Mouse (Mus musculus): ENCODE results near the gene Gm13762. TPM values are rescaled to one million over a fixed set of nuclear protein-coding genes. Genes with fewer than 3 reads are reported as not detected.

The Gm13762 gene
- total and polyA plus RNA-seq, 3 experiments: not detected

GRCm38 (mm10) chr2:88953669-88954068 is 26.4 kb downstream of the Gm13762 start, which contains the start of gene Olfr1212:
TSS of gene Olfr1212 (plus strand) at chr2:88953969.
- no peaks in the 10 kb centered on the region for H3K4me1 ChIP-seq (ENCODE audit: control insufficient read depth in 1 of 2, insufficient read depth in 2 of 2, low read length in 2 of 2)

GRCm38 (mm10) chr2:88938011-88938410 is 42.1 kb downstream of the Gm13762 start, which contains the start of gene Olfr1211:
TSS of gene Olfr1211 (minus strand) at chr2:88938111.
- no peak within 1 kb of the TSS for H3K4me3 ChIP-seq (ENCODE audit: control insufficient read depth in 1 of 2, insufficient read depth in 1 of 2, low read depth in 2 of 2, low read length in 2 of 2)
- H3K9me3 ChIP-seq (replicated peaks; ENCODE audit: insufficient read depth, low read length): no peaks in the 10 kb centered on the region
- H3K4me1 ChIP-seq (ENCODE audit: control insufficient read depth in 1 of 2, insufficient read depth in 2 of 2, low read length in 2 of 2): no peaks in the 10 kb centered on the region
- no peak within 1 kb of the TSS for H3K27ac ChIP-seq (ENCODE audit: control insufficient read depth, low read depth, low read length)
- no peaks in the 10 kb centered on the region for H3K27me3 ChIP-seq (ENCODE audit: control insufficient read depth in 1 of 2, insufficient read depth in 2 of 2, low read length in 2 of 2)
- H3K36me3 ChIP-seq (ENCODE audit: control insufficient read depth in 1 of 2, insufficient read depth in 2 of 2, low read length in 2 of 2): no peaks in the 10 kb centered on the region
- DNase-seq (ENCODE audit: low read depth, low spot score): no peak
- H3K79me2 ChIP-seq (ENCODE audit: control insufficient read depth, insufficient read depth, low read length, poor library complexity): no peaks in the 10 kb centered on the region
- H3K9ac ChIP-seq (ENCODE audit: control insufficient read depth, low read depth, low read length, poor library complexity, severe bottlenecking): no peak within 1 kb of the TSS
- TF ChIP-seq EP300 (IDR thresholded peaks at IDR 0.05; ENCODE audit: low read depth in 1 of 2, low read length in 2 of 2) (no peak), USF2 (IDR thresholded peaks at IDR 0.05; ENCODE audit: borderline replicate concordance in 1 of 2, insufficient read depth in 1 of 2, low read depth in 1 of 2, low read length in 2 of 2) (no peak), CTCF (IDR thresholded peaks at IDR 0.05 in 2 of 3, conservative IDR thresholded peaks at IDR 0.05 in 1 of 3; ENCODE audit: control insufficient read depth in 1 of 3, insufficient read depth in 1 of 3, low read depth in 2 of 3, low read length in 3 of 3, poor library complexity in 1 of 3, severe bottlenecking in 1 of 3) (no peak), MEF2A (IDR thresholded peaks at IDR 0.05; ENCODE audit: extremely low read depth, insufficient replicate concordance, low read depth, low read length, poor library complexity, severe bottlenecking) (no peak), MXI1 (IDR thresholded peaks at IDR 0.05; ENCODE audit: low read depth, low read length) (no peak), MYB (IDR thresholded peaks at IDR 0.05; ENCODE audit: low read depth, low read length) (no peak), TBP (IDR thresholded peaks at IDR 0.05; ENCODE audit: low read depth, low read length) (no peak), SMC3 (IDR thresholded peaks at IDR 0.05; ENCODE audit: low read depth, low read length) (no peak), MYC (IDR thresholded peaks at IDR 0.05; ENCODE audit: low read depth, low read length) (no peak), UBTF (IDR thresholded peaks at IDR 0.05; ENCODE audit: borderline replicate concordance, insufficient read depth, low read depth, low read length) (no peak), USF1 (IDR thresholded peaks at IDR 0.05; ENCODE audit: low read depth, low read length) (no peak), BHLHE40 (IDR thresholded peaks at IDR 0.05; ENCODE audit: borderline replicate concordance, low read depth, low read length) (no peak), NELFE (IDR thresholded peaks at IDR 0.05; ENCODE audit: low read depth, low read length) (no peak)

More at GRCm38 (mm10) chr2:88953669-88954068, 26.4 kb downstream of the Gm13762 start, which contains the start of gene Olfr1212:
- Histone ChIP-seq H3K9ac (ENCODE audit: control insufficient read depth, low read depth, low read length, poor library complexity, severe bottlenecking) (no peak within 1 kb of the TSS), H3K9me3 (replicated peaks; ENCODE audit: insufficient read depth, low read length) (no peaks in the 10 kb centered on the region), H3K27ac (ENCODE audit: control insufficient read depth, low read depth, low read length) (no peak within 1 kb of the TSS), H3K79me2 (ENCODE audit: control insufficient read depth, insufficient read depth, low read length, poor library complexity) (no peaks in the 10 kb centered on the region), H3K4me3 (ENCODE audit: control insufficient read depth in 1 of 2, insufficient read depth in 1 of 2, low read depth in 2 of 2, low read length in 2 of 2) (no peak within 1 kb of the TSS), H3K27me3 (ENCODE audit: control insufficient read depth in 1 of 2, insufficient read depth in 2 of 2, low read length in 2 of 2) (no peaks in the 10 kb centered on the region), H3K36me3 (ENCODE audit: control insufficient read depth in 1 of 2, insufficient read depth in 2 of 2, low read length in 2 of 2) (no peaks in the 10 kb centered on the region)
- TF ChIP-seq MAFK (IDR thresholded peaks at IDR 0.05; ENCODE audit: borderline replicate concordance, low read depth, low read length) (no peak), CTCF (IDR thresholded peaks at IDR 0.05 in 2 of 3, conservative IDR thresholded peaks at IDR 0.05 in 1 of 3; ENCODE audit: control insufficient read depth in 1 of 3, insufficient read depth in 1 of 3, low read depth in 2 of 3, low read length in 3 of 3, poor library complexity in 1 of 3, severe bottlenecking in 1 of 3) (no peak), NELFE (IDR thresholded peaks at IDR 0.05; ENCODE audit: low read depth, low read length) (no peak), TCF12 (IDR thresholded peaks at IDR 0.05; ENCODE audit: low read depth, low read length) (no peak), ZNF384 (IDR thresholded peaks at IDR 0.05; ENCODE audit: low read depth, low read length) (no peak), NRF1 (IDR thresholded peaks at IDR 0.05; ENCODE audit: insufficient read depth, low read depth, low read length, poor library complexity, severe bottlenecking) (no peak), JUND (IDR thresholded peaks at IDR 0.05; ENCODE audit: low read depth, low read length) (no peak), RCOR1 (IDR thresholded peaks at IDR 0.05; ENCODE audit: low read depth, low read length) (no peak), POLR2A (IDR thresholded peaks at IDR 0.05; ENCODE audit: control insufficient read depth in 1 of 2, insufficient read depth in 1 of 2, low read depth in 1 of 2, low read length in 2 of 2, poor library complexity in 1 of 2) (no peak), GATA1 (IDR thresholded peaks at IDR 0.05; ENCODE audit: low read depth, low read length) (no peak), GABPA (IDR thresholded peaks at IDR 0.05; ENCODE audit: low read depth, low read length) (no peak), POLR2AphosphoS5 (IDR thresholded peaks at IDR 0.05; ENCODE audit: borderline replicate concordance, low read depth, low read length) (no peak), USF1 (IDR thresholded peaks at IDR 0.05; ENCODE audit: low read depth, low read length) (no peak), HCFC1 (IDR thresholded peaks at IDR 0.05; ENCODE audit: low read depth, low read length) (no peak), KAT2A (conservative IDR thresholded peaks at IDR 0.05; ENCODE audit: low read depth, low read length) (no peak), CHD1 (IDR thresholded peaks at IDR 0.05; ENCODE audit: low read depth, low read length) (no peak), RAD21 (IDR thresholded peaks at IDR 0.05; ENCODE audit: low read depth, low read length) (no peak), ZMIZ1 (IDR thresholded peaks at IDR 0.05; ENCODE audit: low read depth, low read length) (no peak)
- no peak for DNase-seq (ENCODE audit: low read depth, low spot score)
